Mouse (Mus musculus) fat pad, adult 2 months (tissue): Measurements from ENCODE around the gene Anapc13.
A peak's percentile ranks its signal among the peaks of the same experiment; 100 is the strongest.

Experiments
- DNase-seq: peaks from one replicate; pipeline ENCODE4 v3.0.0-alpha.2; 2011; ENCODE audit warnings: low read depth, low spot score; ENCODE audit errors: extremely low read depth

Gene Anapc13

DNA sequence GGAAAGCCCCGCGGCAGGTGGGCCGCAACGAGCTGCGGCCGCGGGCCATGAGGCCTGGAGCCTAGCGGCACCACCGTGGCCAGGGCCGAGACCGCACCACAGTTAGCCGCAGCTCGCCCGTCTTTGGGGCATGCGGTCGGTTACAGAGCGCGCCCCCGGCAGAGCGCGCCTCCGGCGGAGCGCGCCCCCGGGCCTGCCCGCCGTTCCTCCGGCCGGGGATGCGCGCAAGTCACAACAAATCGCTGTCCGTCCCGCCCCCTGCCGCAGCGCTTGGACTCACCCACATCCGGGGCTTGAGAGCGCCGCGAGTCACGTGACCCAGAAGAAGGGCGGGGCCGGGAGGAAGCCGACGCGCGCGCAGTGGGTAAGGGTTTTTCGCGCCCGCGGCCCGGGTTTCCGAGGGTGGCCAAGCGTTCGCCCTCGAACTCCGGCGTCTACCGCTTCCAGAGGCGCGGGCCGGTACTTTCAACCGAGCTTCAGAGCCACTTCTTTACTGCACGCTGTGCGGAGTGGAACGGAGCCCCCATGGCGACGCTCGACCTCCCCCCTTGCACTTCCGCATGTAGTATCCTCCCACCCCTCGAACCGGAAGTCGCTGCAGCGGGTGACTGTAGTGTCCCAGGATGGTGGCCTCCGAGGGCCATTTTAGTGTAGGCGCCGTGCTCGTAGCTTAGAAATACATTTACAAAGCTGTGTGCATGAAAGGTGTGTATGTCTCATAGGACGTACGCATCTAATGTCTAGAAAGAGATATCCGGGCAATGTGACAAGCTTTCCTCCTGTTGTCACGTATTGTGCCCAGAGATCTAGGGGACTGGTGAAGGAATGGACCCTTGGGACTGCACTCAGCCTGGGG, at the start of gene Anapc13, which contains the start of gene Cep63:
Anapc13 (plus strand) TSS at position 314 of the 856 bp plus-strand sequence.
Cep63 (minus strand) TSS at position 552 of the 856 bp plus-strand sequence.
- peak; percentile 68 for DNase-seq

- no peak for DNase-seq
These were observed 48.6 kb upstream of the Anapc13 start for GRCm38 (mm10) chr9:102577480-102577879.

- DNase-seq = no peak
These were observed 44.1 kb upstream of the Anapc13 start for GRCm38 (mm10) chr9:102581921-102582469.

- DNase-seq = no peak
These were observed 38.7 kb upstream of the Anapc13 start for GRCm38 (mm10) chr9:102587347-102587746.

DNA sequence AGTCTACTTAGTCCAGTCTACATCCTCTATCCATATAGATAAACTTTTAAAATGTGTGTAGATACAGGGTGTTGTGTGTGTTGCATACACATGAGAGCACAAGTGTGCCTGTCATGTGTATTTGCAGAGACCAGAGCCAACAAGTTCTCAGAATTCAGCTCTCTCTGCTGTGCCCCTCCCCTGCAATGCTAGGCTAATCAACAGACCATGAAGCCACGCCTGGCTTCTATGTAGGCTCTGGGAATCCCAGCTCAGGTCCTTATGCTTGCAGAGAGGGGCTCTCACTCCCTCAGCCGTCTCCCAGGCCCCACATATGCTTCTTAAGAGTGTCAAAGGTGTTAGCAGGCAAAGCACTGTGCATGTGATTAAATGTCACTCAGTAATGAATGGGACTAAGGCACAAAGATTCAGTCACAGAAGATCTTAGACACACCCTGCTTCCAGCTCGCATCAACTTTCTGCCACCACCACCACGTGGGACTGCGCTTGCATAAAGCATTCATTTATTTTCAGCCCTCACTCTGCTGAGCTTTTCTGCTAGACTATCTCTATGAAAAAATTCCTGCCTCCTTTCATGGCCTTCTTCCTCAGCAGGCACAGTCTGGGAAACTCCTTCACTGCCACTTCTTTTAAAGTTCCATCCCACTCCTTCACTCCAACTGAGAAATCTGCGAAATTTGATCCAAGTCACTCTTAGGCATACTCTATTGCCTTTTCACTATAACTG, 31.3 kb upstream of the Anapc13 start:
- no peak for DNase-seq

- peak; percentile 52 for DNase-seq
These were observed 30.2 kb upstream of the Anapc13 start for GRCm38 (mm10) chr9:102595662-102596436.

GRCm38 (mm10) chr9:102601187-102601586, 24.9 kb upstream of the Anapc13 start:
- DNase-seq = no peak

DNA sequence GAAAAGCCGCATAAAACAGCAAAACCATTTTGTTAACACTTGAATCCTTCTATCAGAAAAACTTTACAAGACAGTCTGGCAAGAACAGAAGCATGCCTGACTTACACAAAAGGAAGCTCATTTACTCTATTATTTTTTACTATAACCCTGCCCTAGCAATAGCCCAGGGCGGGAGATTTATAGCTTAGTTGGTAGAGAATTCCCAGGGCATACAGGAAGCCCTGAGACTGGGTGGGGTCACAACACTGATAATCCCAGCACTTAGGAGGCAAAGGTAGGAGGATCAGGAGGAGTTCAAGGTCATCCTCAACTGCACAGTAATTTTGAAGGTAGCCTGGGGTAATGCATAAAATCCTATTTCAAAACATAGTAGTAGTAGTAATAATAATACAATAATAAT, 24.4 kb upstream of the Anapc13 start:
- DNase-seq = no peak

GRCm38 (mm10) chr9:102605162-102605561, 20.9 kb upstream of the Anapc13 start:
- DNase-seq = no peak

GRCm38 (mm10) chr9:102607471-102607870, 18.6 kb upstream of the Anapc13 start:
- DNase-seq = no peak

GRCm38 (mm10) chr9:102609221-102609620, 16.9 kb upstream of the Anapc13 start:
- DNase-seq = no peak

- DNase-seq = no peak
These were observed 11.0 kb upstream of the Anapc13 start for GRCm38 (mm10) chr9:102615071-102615470.

DNA sequence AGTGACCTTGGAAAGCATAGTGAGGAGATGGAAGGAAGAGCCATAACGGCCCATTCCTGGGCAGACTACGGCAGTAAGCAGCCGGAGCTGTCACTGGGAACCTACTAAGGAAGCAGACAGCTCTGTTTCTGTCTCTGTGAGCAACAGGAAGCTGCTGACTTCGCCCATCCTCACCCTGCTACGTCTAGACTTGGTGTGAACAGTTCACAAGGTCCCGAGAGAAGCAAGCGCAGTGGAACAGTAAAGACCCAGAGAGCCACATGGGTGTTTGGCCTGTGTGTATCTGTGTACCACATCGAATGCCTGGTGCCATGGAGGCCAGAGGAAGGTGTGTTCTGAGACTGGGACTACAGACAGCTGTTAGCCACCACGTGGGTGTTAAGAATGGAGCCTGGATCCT, 9.8 kb upstream of the Anapc13 start:
- no peak for DNase-seq

GRCm38 (mm10) chr9:102621385-102621784, 4.7 kb upstream of the Anapc13 start:
- DNase-seq = no peak

DNA sequence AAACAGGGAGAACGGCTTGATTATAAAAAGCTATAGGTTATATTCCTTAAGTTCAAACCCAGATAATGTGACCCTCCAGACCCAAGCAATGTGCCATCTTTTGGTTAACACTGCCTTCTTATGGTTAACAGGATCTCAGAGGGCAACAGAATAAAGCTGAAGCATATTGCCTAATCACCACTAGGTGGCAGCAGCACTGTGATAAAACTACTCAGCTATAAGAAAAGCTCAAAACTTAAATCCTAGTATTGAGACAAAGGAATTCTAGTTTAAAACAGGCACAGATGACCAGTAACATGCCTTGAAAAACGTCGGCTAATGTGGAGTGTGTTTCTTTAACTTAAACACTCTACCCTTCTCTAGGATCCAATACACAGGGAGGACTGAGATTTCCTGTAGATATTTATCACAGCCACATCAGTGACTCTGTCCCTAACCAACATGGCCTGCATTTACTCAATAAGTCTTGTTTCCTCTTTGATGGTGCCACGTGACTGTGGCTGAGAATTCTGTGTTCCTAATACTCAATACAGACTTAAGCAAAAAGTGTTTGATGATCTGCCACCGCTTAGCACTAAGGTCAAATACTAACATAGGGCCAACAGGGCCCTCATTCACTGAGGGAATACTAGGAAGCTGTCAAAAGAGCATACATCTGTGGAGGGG, 3.8 kb upstream of the Anapc13 start:
- DNase-seq = no peak

GRCm38 (mm10) chr9:102622876-102623275, 3.2 kb upstream of the Anapc13 start:
- no peak for DNase-seq

GRCm38 (mm10) chr9:102623581-102623980, 2.5 kb upstream of the Anapc13 start:
- no peak for DNase-seq

- DNase-seq = no peak
These were observed 604 bp upstream of the Anapc13 start for GRCm38 (mm10) chr9:102625401-102625982.

DNA sequence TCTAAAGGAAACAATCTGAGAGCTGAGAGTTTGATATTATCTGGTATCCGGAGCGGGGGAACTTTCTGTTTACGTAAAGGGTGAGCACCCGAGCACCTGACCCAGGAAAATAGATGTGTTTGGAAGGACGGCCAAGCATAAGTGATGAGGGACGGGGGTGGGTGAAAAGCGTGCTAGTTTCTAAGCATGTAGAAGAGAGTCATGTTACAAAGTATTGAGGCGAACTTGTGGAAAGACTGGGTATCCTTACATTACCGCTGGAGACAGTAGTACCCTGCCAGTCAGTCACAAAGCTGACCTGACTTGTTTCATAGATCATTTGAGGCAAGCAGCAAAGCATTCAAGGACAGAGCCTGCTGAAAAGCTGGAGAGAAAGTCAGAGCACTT, 736 bp downstream of the Anapc13 start:
- DNase-seq = no peak

DNA sequence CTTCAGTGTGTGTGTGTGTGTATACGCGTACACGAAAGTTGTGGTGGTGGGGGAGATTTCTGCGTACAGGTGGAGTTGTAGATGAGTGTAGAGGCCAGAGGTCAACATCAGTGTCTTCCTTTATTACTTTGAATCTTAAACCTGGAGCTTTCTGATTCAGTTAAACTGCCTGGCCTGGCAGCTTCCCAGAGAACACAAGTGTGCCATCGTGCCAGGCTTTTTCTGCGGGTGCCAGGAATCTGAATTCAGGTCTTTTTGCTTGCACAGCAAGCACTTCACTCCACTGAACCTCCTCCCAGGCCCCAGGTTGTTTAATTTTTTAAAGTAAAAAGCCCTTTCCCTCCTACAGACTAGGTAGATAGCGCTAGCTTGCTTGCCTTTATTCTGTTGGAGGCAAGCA, 1.3 kb downstream of the Anapc13 start:
- no peak for DNase-seq
